Mouse (Mus musculus): Measurements from ENCODE around the gene Tnk2. TPM values are rescaled to one million over a fixed set of nuclear protein-coding genes. Genes with fewer than 3 reads are reported as not detected.

Gene Tnk2
- polyA plus RNA-seq, 1 experiment from 2014 or later = 4.5 TPM

DNA sequence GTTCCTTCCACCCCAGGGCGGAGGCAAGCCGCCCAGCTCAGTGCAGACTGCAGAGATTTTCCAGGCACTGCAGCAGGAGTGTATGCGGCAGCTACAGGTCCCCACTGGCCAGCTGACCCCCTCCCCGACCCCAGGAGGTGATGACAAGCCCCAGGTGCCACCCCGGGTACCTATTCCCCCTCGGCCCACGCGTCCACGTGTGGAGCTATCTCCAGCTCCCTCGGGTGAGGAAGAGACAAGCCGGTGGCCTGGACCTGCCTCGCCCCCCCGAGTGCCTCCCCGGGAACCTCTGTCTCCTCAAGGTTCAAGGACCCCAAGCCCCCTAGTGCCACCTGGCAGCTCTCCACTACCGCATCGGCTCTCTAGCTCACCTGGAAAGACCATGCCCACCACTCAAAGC, 36.3 kb downstream of the Tnk2 start:
- Histone ChIP-seq H3K36me3 (replicated peaks) (peaks cover 63% of the 10 kb centered on the region), H3K27ac (replicated peaks) (no peak overlapping the region), H3K4me3 (replicated peaks) (no peak overlapping the region), H3K9me3 (replicated peaks) (no peaks in the 10 kb centered on the region), H3K4me2 (no peak overlapping the region), H3K4me1 (replicated peaks) (peaks cover 6% of the 10 kb centered on the region), H3K9ac (no peak overlapping the region), H3K27me3 (no peaks in the 10 kb centered on the region)
- no peak for ATAC-seq (ENCODE audit: insufficient read depth)
- 87% methylated on average over 16 of the region's 16 CpGs for WGBS (ENCODE audit: insufficient replicate concordance)

DNA sequence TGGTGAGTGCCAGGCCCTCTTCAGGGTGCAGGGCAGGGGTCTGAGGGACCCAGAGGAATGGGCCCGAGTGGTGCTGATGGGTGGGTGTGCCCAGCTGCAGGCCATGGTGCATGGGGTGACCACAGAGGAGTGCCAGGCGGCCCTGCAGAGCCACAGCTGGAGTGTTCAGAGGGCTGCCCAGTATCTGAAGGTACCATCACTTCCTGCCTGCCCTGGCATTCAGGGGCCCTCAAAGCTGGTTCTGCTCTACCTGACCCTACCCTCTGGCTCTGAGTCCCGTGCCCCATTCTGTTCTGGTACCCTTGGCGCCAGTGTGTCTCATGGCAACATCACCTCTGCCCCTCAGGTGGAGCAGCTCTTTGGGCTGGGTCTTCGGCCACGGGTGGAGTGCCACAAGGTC, 37.1 kb downstream of the Tnk2 start:
- H3K4me1 ChIP-seq (replicated peaks) = peaks cover 9% of the 10 kb centered on the region
- 72% methylated on average over 6 of the region's 6 CpGs for WGBS (ENCODE audit: insufficient replicate concordance)

DNA sequence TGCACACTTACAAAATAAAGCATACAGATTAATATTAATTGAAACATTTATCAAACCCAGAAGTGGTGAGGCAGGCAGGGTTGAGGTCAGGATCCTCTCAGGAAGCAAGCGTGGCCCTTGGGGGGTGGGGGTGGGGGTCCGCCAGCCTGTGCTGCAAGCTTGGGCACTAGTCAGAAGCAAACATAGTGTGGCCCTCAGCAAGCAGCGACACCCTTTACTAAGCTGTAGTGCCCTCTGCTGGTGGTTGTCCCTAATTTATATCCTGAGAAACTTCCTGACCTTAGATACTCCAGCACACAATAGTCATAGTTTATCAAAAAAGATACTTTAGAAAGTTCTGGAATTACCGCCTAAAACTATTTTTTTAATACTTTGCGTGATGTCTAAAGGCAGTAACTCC, 38.5 kb downstream of the Tnk2 start:
- Histone ChIP-seq H3K4me2 (no peak overlapping the region), H3K4me3 (replicated peaks) (no peak overlapping the region), H3K9me3 (replicated peaks) (no peaks in the 10 kb centered on the region), H3K9ac (no peak overlapping the region), H3K4me1 (replicated peaks) (peaks cover 13% of the 10 kb centered on the region), H3K36me3 (replicated peaks) (peaks cover 41% of the 10 kb centered on the region), H3K27ac (replicated peaks) (no peak overlapping the region), H3K27me3 (no peaks in the 10 kb centered on the region)
- 15% methylated on average over 5 of the region's 5 CpGs for WGBS (ENCODE audit: insufficient replicate concordance)
- ATAC-seq (ENCODE audit: insufficient read depth) = no peak

More for the DNA sequence above, 37.1 kb downstream of the Tnk2 start:
- Histone ChIP-seq H3K9ac (no peak overlapping the region), H3K9me3 (replicated peaks) (no peaks in the 10 kb centered on the region), H3K4me3 (replicated peaks) (no peak overlapping the region), H3K36me3 (replicated peaks) (peaks cover 55% of the 10 kb centered on the region), H3K27me3 (no peaks in the 10 kb centered on the region), H3K4me2 (no peak overlapping the region), H3K27ac (replicated peaks) (no peak overlapping the region)
- ATAC-seq (ENCODE audit: insufficient read depth) = no peak

DNA sequence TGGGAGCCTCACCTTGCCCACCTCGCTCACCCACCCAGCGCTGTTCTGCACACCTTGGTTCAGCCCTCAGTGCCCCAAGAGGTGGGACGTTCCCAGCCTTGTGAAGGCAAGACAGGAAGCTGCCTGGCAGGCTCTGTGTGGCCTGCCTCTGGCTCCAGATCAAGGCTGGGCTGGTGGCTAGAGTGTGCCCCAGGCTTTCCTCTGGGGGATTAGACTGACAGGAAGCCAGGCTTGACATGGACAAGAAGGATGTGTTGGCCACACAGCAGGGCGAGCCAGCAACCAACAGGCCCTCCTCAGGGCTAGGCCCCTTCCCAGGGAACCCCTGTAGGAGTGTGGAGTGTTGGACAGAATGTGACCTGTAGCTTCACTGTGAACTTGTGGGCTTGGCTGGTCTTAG, 39.2 kb downstream of the Tnk2 start:
- peaks cover 13% of the 10 kb centered on the region for H3K4me1 ChIP-seq (replicated peaks)
- H3K4me2 ChIP-seq = no peak overlapping the region
- peaks cover 37% of the 10 kb centered on the region for H3K36me3 ChIP-seq (replicated peaks)
- WGBS (ENCODE audit: insufficient replicate concordance) = 56% methylated on average over 4 of the region's 4 CpGs
- H3K27me3 ChIP-seq = no peaks in the 10 kb centered on the region
- ATAC-seq (ENCODE audit: insufficient read depth) = no peak
- no peaks in the 10 kb centered on the region for H3K9me3 ChIP-seq (replicated peaks)
- no peak overlapping the region; the same call in 1 of the 2 replicates for H3K27ac ChIP-seq (replicated peaks)
- no peak overlapping the region for H3K4me3 ChIP-seq (replicated peaks)
- no peak overlapping the region for H3K9ac ChIP-seq

DNA sequence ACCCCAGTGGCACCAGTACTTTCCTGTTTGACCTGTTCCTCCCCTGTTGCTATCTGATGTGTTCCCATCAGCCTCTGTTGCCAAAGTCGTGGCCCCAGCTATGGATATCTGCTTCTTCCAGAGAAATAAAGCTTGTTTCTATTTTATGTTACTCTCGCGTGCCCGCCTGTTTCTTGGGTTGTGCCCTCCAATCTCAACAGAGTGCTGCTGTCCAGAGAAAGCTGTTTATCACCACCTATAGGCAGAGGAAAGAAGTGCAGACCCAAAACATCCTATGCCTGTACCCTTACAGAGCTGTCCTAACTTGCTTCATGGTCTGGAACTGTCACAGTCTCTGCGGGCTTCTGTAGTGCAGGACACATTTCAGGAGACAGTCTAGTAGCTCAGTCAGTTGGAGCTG, 39.7 kb downstream of the Tnk2 start:
- no peak overlapping the region for H3K4me2 ChIP-seq
- H3K36me3 ChIP-seq (replicated peaks) = peaks cover 34% of the 10 kb centered on the region
- no peaks in the 10 kb centered on the region for H3K27me3 ChIP-seq
- no peak overlapping the region for H3K4me3 ChIP-seq (replicated peaks)
- peaks cover 13% of the 10 kb centered on the region for H3K4me1 ChIP-seq (replicated peaks)
- peak; percentile 40; the same call in 1 of the 2 replicates for ATAC-seq (ENCODE audit: insufficient read depth)
- H3K27ac ChIP-seq (replicated peaks) = no peak overlapping the region
- 48% methylated on average over 5 of the region's 5 CpGs for WGBS (ENCODE audit: insufficient replicate concordance)
- H3K9me3 ChIP-seq (replicated peaks) = no peaks in the 10 kb centered on the region
- no peak overlapping the region for H3K9ac ChIP-seq

DNA sequence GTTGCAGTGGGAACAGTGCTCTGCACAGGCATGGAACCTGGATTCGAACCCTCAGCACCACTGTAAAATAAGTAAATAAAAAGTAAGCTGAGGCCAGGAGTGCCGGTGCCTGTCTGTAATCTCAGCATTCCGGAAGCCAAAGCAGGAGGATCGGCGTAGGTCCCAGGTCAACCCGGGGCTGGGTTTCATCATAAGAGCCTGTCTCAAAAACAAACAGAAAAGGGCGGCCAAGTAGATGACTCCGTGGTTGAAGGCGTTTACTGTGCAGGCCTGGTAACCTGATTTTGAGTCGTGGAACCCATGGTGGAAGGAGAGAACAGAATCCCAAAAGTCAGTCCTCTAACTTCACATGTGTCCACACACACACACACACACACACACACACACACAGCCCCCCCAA, 41.7 kb downstream of the Tnk2 start:
- ATAC-seq (ENCODE audit: insufficient read depth) = no peak; the same call in 1 of the 2 replicates
- Histone ChIP-seq H3K4me1 (replicated peaks) (peaks cover 20% of the 10 kb centered on the region), H3K9ac (no peak overlapping the region), H3K4me3 (replicated peaks) (no peak overlapping the region), H3K27me3 (no peaks in the 10 kb centered on the region), H3K36me3 (replicated peaks) (peaks cover 20% of the 10 kb centered on the region), H3K4me2 (no peak overlapping the region), H3K9me3 (replicated peaks) (no peaks in the 10 kb centered on the region), H3K27ac (replicated peaks) (no peak overlapping the region)
- WGBS (ENCODE audit: insufficient replicate concordance) = 66% methylated on average over 10 of the region's 10 CpGs

DNA sequence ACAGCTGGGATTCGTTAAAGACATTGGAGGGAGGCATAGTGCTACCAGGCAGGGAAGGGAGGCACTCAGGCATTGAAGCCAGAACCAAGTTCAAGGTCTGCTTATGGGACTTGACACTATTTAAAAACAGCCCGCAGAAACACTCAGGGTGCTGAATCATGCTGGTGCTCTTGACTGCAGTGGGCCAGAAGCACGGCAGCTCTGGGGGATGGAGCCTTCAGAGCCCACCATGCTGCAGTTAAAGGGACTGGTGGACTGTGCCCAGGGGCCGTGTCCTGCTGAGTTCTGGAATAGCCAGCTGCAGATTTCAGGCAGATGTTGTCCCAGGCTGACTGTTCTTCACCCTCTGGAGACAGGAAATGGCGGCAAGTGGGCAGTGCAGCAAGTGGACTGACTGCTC, 42.3 kb downstream of the Tnk2 start:
- 59% methylated on average over 5 of the region's 5 CpGs for WGBS (ENCODE audit: insufficient replicate concordance)
- peaks cover 14% of the 10 kb centered on the region for H3K36me3 ChIP-seq (replicated peaks)
- no peak overlapping the region for H3K27ac ChIP-seq (replicated peaks)
- no peak for ATAC-seq (ENCODE audit: insufficient read depth)
- H3K9me3 ChIP-seq (replicated peaks) = no peaks in the 10 kb centered on the region
- no peak overlapping the region for H3K4me3 ChIP-seq (replicated peaks)
- peaks cover 20% of the 10 kb centered on the region for H3K4me1 ChIP-seq (replicated peaks)
- no peaks in the 10 kb centered on the region for H3K27me3 ChIP-seq
- H3K4me2 ChIP-seq = no peak overlapping the region
- no peak overlapping the region for H3K9ac ChIP-seq

DNA sequence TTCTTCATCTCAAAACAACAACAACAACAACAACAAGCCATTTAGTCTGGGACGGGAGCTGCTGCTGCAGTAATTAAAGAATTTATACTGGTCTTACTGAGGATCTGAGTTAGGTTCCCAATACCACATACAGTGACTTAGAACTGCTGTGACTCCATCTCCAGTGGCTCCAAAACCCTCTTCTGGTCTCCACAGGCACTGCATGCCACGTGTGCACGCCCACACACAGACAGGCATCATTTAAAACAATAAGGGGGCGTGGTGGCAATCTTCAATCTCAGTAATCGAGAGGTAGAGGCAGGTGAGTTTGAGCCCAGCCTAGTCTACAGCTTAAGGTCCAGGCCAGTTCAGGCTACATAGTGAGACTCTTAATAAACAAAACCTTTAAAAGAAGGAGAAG, 43.5 kb downstream of the Tnk2 start:
- Histone ChIP-seq H3K27me3 (no peaks in the 10 kb centered on the region), H3K4me2 (no peak overlapping the region), H3K4me1 (replicated peaks) (peaks cover 18% of the 10 kb centered on the region), H3K4me3 (replicated peaks) (no peak overlapping the region), H3K9me3 (replicated peaks) (no peaks in the 10 kb centered on the region), H3K27ac (replicated peaks) (no peak overlapping the region), H3K9ac (no peak overlapping the region), H3K36me3 (replicated peaks) (peaks cover 11% of the 10 kb centered on the region)
- WGBS (ENCODE audit: insufficient replicate concordance) = 57% methylated on average over 5 of the region's 5 CpGs
- no peak for ATAC-seq (ENCODE audit: insufficient read depth)

DNA sequence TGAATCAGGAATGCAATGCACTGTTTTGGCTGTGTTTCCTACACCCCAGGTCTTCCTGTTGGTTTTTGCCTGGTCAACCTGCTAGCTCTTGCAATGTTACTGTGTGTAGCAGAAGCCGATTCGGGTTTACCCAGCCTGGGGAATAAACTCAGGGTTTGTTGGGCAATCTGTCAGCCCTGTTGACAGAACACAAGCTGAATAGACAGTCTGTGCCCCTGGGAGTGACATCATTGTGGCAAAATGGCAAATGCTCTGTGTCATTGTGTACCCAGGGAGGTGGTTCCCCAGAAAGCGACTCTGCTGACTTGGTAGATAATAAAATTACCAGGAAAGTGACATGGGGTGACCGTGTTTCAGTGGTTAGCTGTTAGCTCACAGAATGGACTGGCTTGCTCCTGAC, 45.1 kb downstream of the Tnk2 start:
- no peak overlapping the region for H3K4me3 ChIP-seq (replicated peaks)
- peak; percentile 72 for ATAC-seq (ENCODE audit: insufficient read depth)
- H3K9me3 ChIP-seq (replicated peaks) = no peaks in the 10 kb centered on the region
- peak overlapping the region; percentile 61 for H3K27ac ChIP-seq (replicated peaks)
- H3K9ac ChIP-seq = no peak overlapping the region
- H3K4me1 ChIP-seq (replicated peaks) = peaks cover 18% of the 10 kb centered on the region
- WGBS (ENCODE audit: insufficient replicate concordance) = 25% methylated on average over 4 of the region's 4 CpGs
- H3K36me3 ChIP-seq (replicated peaks) = no peaks in the 10 kb centered on the region
- H3K27me3 ChIP-seq = no peaks in the 10 kb centered on the region
- no peak overlapping the region for H3K4me2 ChIP-seq

DNA sequence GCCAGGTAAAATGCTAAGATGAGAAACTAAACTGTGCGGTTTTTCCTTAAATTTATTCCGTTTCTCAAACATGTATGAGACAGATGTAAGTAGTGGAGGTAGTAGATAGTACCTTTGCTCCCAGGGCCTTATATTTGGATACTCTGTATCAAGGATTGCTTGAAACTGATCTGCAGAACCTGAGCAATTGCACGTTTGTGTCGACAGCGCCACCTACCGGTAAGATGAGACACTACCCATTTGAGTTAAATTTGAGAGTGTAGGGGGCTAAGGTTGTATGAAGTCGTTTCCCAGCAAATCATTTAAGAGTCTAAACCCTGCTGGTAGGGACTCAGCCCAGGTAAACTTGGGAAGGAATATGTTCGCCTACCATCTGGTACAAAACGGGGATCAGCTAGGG, 45.8 kb downstream of the Tnk2 start:
- peak overlapping the region; percentile 61 for H3K27ac ChIP-seq (replicated peaks)
- H3K4me3 ChIP-seq (replicated peaks) = no peak overlapping the region
- no peaks in the 10 kb centered on the region for H3K36me3 ChIP-seq (replicated peaks)
- H3K27me3 ChIP-seq = no peaks in the 10 kb centered on the region
- WGBS (ENCODE audit: insufficient replicate concordance) = 2% methylated on average over 9 of the region's 9 CpGs
- peaks cover 18% of the 10 kb centered on the region for H3K4me1 ChIP-seq (replicated peaks)
- peak overlapping the region; percentile 1; the same call in 1 of the 2 replicates for H3K4me2 ChIP-seq
- no peaks in the 10 kb centered on the region for H3K9me3 ChIP-seq (replicated peaks)
- H3K9ac ChIP-seq = no peak overlapping the region
- no peak for ATAC-seq (ENCODE audit: insufficient read depth)

DNA sequence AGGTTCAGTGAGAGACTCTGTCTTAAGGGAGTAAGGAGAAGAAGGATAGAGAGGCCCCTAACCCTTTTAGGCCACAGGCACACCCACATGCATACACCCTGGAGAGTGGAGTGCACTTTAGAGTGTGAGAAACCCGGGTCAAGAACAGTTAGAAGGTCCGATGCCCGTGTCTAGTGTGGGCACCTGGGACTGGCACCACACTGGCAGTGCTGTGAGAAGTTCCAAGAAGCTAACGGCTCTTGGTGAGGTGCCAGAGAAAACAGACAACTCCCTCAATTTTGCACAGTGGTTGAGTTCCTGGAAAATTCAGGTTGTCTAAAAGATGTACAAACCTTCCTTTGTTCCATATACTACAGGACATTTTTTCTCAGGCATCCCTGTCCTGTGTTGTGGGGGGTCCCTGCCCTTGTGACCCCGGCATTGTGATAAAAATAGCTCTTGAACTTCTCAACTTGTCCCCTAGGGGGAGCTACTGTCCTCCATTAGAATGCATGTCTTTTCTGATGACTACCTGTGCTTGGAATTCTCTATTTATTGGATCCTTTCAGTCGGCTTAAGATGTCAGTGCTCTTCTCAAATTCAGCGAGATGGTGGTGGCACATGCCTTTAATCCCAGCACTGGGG, 53.3 kb downstream of the Tnk2 start:
- H3K4me3 ChIP-seq (replicated peaks) = no peak overlapping the region
- ATAC-seq (ENCODE audit: insufficient read depth) = no peak
- no peaks in the 10 kb centered on the region for H3K27me3 ChIP-seq
- no peak overlapping the region for H3K27ac ChIP-seq (replicated peaks)
- whole genome bisulfite sequencing (ENCODE audit: insufficient replicate concordance) = 23% methylated on average over 7 of the region's 7 CpGs
- H3K36me3 ChIP-seq (replicated peaks) = no peaks in the 10 kb centered on the region
- H3K4me2 ChIP-seq = no peak overlapping the region
- H3K9me3 ChIP-seq (replicated peaks) = no peaks in the 10 kb centered on the region
- peaks cover 15% of the 10 kb centered on the region for H3K4me1 ChIP-seq (replicated peaks)
- no peak overlapping the region for H3K9ac ChIP-seq
